Mouse (Mus musculus): ENCODE data around the gene Lrrc49. TPM values are rescaled to one million over a fixed set of nuclear protein-coding genes. Genes with fewer than 3 reads are reported as not detected.

The Lrrc49 gene
- total RNA-seq, 1 experiment, result 3.7 TPM

DNA sequence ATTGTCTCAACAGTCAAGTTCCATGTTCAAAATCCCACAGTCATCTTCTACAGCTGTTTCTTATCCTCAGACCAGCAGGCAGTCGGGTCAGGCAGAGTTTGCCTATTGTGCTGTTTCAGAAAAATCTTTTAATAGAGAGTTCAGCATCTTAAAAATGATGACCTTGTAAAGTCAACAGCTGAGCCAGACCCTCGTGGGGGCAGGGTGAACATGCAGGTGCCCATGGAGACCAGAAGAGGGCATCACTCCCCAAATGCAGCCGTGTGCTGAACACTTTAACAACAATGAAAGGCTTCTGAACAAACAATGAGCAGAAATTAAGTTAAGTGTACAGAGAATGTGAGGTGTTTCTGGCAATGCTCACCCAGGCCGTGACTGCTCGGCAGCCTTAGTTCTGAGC, 27.9 kb upstream of the Lrrc49 start:
- no peak for DNase-seq (ENCODE audit: low read depth, low spot score)
- TF ChIP-seq HCFC1 (IDR thresholded peaks at IDR 0.05; ENCODE audit: borderline replicate concordance, insufficient read depth, low read length), result no peak
- no peak for TF ChIP-seq CHD2 (IDR thresholded peaks at IDR 0.05; ENCODE audit: low read depth, low read length)
- TF ChIP-seq MAFK (IDR thresholded peaks at IDR 0.05; ENCODE audit: insufficient read depth, low read depth, low read length), result no peak
- TF ChIP-seq ZC3H11A (IDR thresholded peaks at IDR 0.05; ENCODE audit: borderline replicate concordance, low read depth, low read length), result no peak
- Histone ChIP-seq H3K4me3 (ENCODE audit: insufficient read depth in 1 of 2, low read depth in 1 of 2, low read length in 2 of 2, poor library complexity in 1 of 2, severe bottlenecking in 1 of 2) (no peak overlapping the region), H3K27ac (ENCODE audit: insufficient read depth, low read depth, low read length, poor library complexity, severe bottlenecking) (no peak overlapping the region), H3K36me3 (ENCODE audit: control insufficient read depth, insufficient read depth, low read length, poor library complexity, severe bottlenecking) (no peaks in the 10 kb centered on the region), H3K9ac (ENCODE audit: insufficient read depth, low read depth, low read length, poor library complexity, severe bottlenecking) (no peak overlapping the region), H3K4me1 (ENCODE audit: control insufficient read depth in 2 of 2, insufficient read depth in 2 of 2, low read length in 2 of 2, poor library complexity in 1 of 2) (no peaks in the 10 kb centered on the region), H3K9me3 (ENCODE audit: control insufficient read depth, insufficient read depth, low read depth, low read length) (no peaks in the 10 kb centered on the region)
- in situ Hi-C loops (cut with MboI; ENCODE audit: low sequenced_read_pairs in 2 of 2, unreplicated experiment in 2 of 2), result no loop called here

DNA sequence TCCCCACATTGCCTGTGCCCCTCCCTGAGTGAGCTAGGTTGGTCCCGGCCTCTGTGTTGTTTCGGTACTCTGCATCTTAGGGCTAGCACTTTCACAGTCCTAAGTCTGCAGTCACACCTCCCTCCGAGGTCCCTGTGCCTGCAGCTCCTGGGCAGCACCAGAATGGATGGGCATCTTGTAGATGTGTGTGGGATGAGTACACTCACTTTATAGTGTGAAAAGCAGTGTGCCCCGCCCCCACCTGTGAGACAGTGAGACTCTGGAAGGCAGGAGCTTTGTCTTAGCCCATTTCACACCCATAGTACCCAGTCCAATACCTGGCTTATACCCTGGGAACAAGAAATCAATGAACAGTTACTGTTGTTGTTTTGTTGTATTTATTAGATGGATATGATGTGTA, 27.3 kb upstream of the Lrrc49 start:
- Histone ChIP-seq H3K27ac (ENCODE audit: insufficient read depth, low read depth, low read length, poor library complexity, severe bottlenecking) (no peak overlapping the region), H3K9me3 (ENCODE audit: control insufficient read depth, insufficient read depth, low read depth, low read length) (no peaks in the 10 kb centered on the region), H3K36me3 (ENCODE audit: control insufficient read depth, insufficient read depth, low read length, poor library complexity, severe bottlenecking) (no peaks in the 10 kb centered on the region), H3K4me3 (ENCODE audit: insufficient read depth in 1 of 2, low read depth in 1 of 2, low read length in 2 of 2, poor library complexity in 1 of 2, severe bottlenecking in 1 of 2) (no peak overlapping the region), H3K9ac (ENCODE audit: insufficient read depth, low read depth, low read length, poor library complexity, severe bottlenecking) (no peak overlapping the region), H3K4me1 (ENCODE audit: control insufficient read depth in 2 of 2, insufficient read depth in 2 of 2, low read length in 2 of 2, poor library complexity in 1 of 2) (no peaks in the 10 kb centered on the region)
- in situ Hi-C loops (cut with MboI; ENCODE audit: low sequenced_read_pairs in 2 of 2, unreplicated experiment in 2 of 2), result no loop called here
- no peak for TF ChIP-seq HCFC1 (IDR thresholded peaks at IDR 0.05; ENCODE audit: borderline replicate concordance, insufficient read depth, low read length)
- TF ChIP-seq MAFK (IDR thresholded peaks at IDR 0.05; ENCODE audit: insufficient read depth, low read depth, low read length), result no peak
- no peak for TF ChIP-seq ZC3H11A (IDR thresholded peaks at IDR 0.05; ENCODE audit: borderline replicate concordance, low read depth, low read length)
- no peak for TF ChIP-seq CHD2 (IDR thresholded peaks at IDR 0.05; ENCODE audit: low read depth, low read length)
- TF ChIP-seq ZNF384 (IDR thresholded peaks at IDR 0.05; ENCODE audit: low read depth, low read length), result no peak
- no peak for DNase-seq (ENCODE audit: low read depth, low spot score)

DNA sequence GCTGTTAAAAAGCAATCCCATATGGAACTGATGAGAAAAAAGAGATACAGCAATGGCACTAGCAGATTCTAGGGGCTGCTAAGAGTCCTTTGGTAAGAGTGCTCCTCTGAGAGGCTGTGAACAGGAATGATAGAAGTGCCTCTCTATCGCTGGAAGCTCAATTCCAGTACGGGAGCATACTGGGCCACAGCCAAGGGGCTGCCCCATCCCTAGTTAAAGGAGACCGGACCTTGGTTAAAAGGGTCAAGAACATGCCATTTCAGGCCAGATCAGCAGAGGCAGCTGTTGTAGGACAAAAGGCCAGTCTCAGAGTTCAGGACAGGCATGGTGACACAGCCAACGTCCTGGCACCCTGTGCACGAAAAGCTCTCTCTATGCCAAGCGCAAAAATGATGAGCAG, 26.2 kb upstream of the Lrrc49 start:
- in situ Hi-C loops (cut with MboI; ENCODE audit: low sequenced_read_pairs in 2 of 2, unreplicated experiment in 2 of 2), result no loop called here
- Histone ChIP-seq H3K4me3 (ENCODE audit: insufficient read depth in 1 of 2, low read depth in 1 of 2, low read length in 2 of 2, poor library complexity in 1 of 2, severe bottlenecking in 1 of 2) (no peak overlapping the region), H3K9me3 (ENCODE audit: control insufficient read depth, insufficient read depth, low read depth, low read length) (no peaks in the 10 kb centered on the region), H3K36me3 (ENCODE audit: control insufficient read depth, insufficient read depth, low read length, poor library complexity, severe bottlenecking) (no peaks in the 10 kb centered on the region), H3K4me1 (ENCODE audit: control insufficient read depth in 2 of 2, insufficient read depth in 2 of 2, low read length in 2 of 2, poor library complexity in 1 of 2) (no peaks in the 10 kb centered on the region), H3K27ac (ENCODE audit: insufficient read depth, low read depth, low read length, poor library complexity, severe bottlenecking) (no peak overlapping the region), H3K9ac (ENCODE audit: insufficient read depth, low read depth, low read length, poor library complexity, severe bottlenecking) (no peak overlapping the region)
- TF ChIP-seq MAFK (IDR thresholded peaks at IDR 0.05; ENCODE audit: insufficient read depth, low read depth, low read length) (no peak), HCFC1 (IDR thresholded peaks at IDR 0.05; ENCODE audit: borderline replicate concordance, insufficient read depth, low read length) (no peak), ZC3H11A (IDR thresholded peaks at IDR 0.05; ENCODE audit: borderline replicate concordance, low read depth, low read length) (no peak), ZNF384 (IDR thresholded peaks at IDR 0.05; ENCODE audit: low read depth, low read length) (no peak), CHD2 (IDR thresholded peaks at IDR 0.05; ENCODE audit: low read depth, low read length) (no peak)
- DNase-seq (ENCODE audit: low read depth, low spot score), result no peak

GRCm38 (mm10) chr9:60713616-60714015, 25.7 kb upstream of the Lrrc49 start:
- Histone ChIP-seq H3K4me3 (ENCODE audit: insufficient read depth in 1 of 2, low read depth in 1 of 2, low read length in 2 of 2, poor library complexity in 1 of 2, severe bottlenecking in 1 of 2) (peak overlapping the region; percentile 65 to 73; a peak in 2 of 4 replicates), H3K9ac (ENCODE audit: insufficient read depth, low read depth, low read length, poor library complexity, severe bottlenecking) (no peak overlapping the region), H3K36me3 (ENCODE audit: control insufficient read depth, insufficient read depth, low read length, poor library complexity, severe bottlenecking) (no peaks in the 10 kb centered on the region), H3K27ac (ENCODE audit: insufficient read depth, low read depth, low read length, poor library complexity, severe bottlenecking) (no peak overlapping the region), H3K4me1 (ENCODE audit: control insufficient read depth in 2 of 2, insufficient read depth in 2 of 2, low read length in 2 of 2, poor library complexity in 1 of 2) (no peaks in the 10 kb centered on the region), H3K9me3 (ENCODE audit: control insufficient read depth, insufficient read depth, low read depth, low read length) (no peaks in the 10 kb centered on the region)
- DNase-seq (ENCODE audit: low read depth, low spot score), result no peak
- TF ChIP-seq ZNF384 (IDR thresholded peaks at IDR 0.05; ENCODE audit: low read depth, low read length) (no peak), MAFK (IDR thresholded peaks at IDR 0.05; ENCODE audit: insufficient read depth, low read depth, low read length) (no peak), HCFC1 (IDR thresholded peaks at IDR 0.05; ENCODE audit: borderline replicate concordance, insufficient read depth, low read length) (no peak), ZC3H11A (IDR thresholded peaks at IDR 0.05; ENCODE audit: borderline replicate concordance, low read depth, low read length) (no peak), CHD2 (IDR thresholded peaks at IDR 0.05; ENCODE audit: low read depth, low read length) (no peak)
- in situ Hi-C loops (cut with MboI; ENCODE audit: low sequenced_read_pairs in 2 of 2, unreplicated experiment in 2 of 2), result no loop called here

Measured in ES-E14 (cell line).